Mouse (Mus musculus): ENCODE results near the gene Ldhd. TPM values are rescaled to one million over a fixed set of nuclear protein-coding genes. Genes with fewer than 3 reads are reported as not detected.
"Not testable (repeated sequence)": the region's sequence is repeated elsewhere in the genome, so short reads cannot be mapped to it uniquely, and the experiment has no call there.

The Ldhd gene
- total RNA-seq (2021) = 10 to 100 TPM; 32.4 to 34.9 TPM
- long read RNA-seq, experiment 1, transcript Ldhd-201 (11 exons, 2,273 nt) = major isoform, 15 of 30 reads
- long read RNA-seq, experiment 1, partial matches to known transcripts = 2 of 30 reads
- long read RNA-seq, experiment 1, other reads (novel, unspliced or antisense) = 12 of 30 reads
- long read RNA-seq, experiment 2, transcript Ldhd-201 (11 exons, 2,273 nt) = major isoform, 20 of 34 reads
- long read RNA-seq, experiment 2, partial matches to known transcripts = 2 of 34 reads
- long read RNA-seq, experiment 2, other reads (novel, unspliced or antisense) = 12 of 34 reads

DNA sequence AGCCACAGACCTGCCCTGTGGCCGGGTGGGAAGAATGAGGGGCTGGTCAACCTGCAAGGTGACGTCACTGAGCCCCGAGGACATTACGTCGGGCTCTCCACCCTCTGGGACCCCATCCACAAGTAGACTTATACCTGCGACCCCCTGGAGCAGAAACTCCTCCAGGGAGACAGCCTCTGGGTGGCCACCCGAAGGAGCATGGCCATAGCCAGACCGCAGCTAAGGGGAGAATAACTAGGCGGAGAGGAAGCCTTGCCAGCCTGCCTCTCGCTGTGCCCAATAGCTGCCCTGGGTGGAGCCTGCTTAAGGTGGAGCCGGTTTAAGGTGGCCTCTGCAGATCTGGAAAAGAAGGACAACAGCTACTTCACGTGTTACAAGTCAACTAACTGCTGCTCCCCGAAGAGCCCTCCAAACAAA, at the start of gene Ldhd:
Gene Ldhd, minus strand, starts transcription at position 270 of the 417 bp plus-strand sequence.
- intact Hi-C loops (cut with DNase I) = no loop called here
- DNase-seq = peak; percentile 45 to 56

DNA sequence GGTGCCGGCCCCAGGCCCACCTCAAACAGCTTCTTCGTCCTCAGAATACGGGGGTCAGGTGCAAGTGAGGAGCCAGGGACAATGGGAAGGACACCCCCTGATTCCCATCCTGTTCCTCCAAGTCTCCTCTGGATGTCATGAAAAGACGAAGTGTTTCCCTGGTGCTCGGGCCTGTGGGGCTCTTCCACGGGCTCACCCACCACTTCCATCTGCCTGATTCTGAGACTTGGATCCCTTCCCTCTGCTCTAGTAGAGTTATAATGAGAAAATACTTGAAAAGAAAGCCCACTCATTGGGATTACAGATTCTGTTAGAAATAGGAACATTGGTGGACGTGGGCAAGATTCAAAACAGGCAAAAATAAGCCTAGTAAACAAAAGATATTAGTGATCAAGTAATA, 48.7 kb upstream of the Ldhd start:
- intact Hi-C loops (cut with DNase I) = loop anchor here (2.0 kb wide), 1 partner anchor 146 kb away; no protein-coding TSS in a partner anchor

GRCm38 (mm10) chr8:111678111-111678510, 47.9 kb upstream of the Ldhd start:
- no peak for DNase-seq
- intact Hi-C loops (cut with DNase I) = loop anchor here (2.0 kb wide), 1 partner anchor 147 kb away; no protein-coding TSS in a partner anchor

More for the DNA sequence above, 48.7 kb upstream of the Ldhd start:
- no peak for DNase-seq

- intact Hi-C loops (cut with DNase I) = no loop called here
Observed at GRCm38 (mm10) chr8:111676237-111676636, 46.1 kb upstream of the Ldhd start.

GRCm38 (mm10) chr8:111666751-111667150, 36.6 kb upstream of the Ldhd start:
- no peak for DNase-seq
- intact Hi-C loops (cut with DNase I) = no loop called here

More at GRCm38 (mm10) chr8:111676237-111676636, 46.1 kb upstream of the Ldhd start:
- no peak for DNase-seq

DNA sequence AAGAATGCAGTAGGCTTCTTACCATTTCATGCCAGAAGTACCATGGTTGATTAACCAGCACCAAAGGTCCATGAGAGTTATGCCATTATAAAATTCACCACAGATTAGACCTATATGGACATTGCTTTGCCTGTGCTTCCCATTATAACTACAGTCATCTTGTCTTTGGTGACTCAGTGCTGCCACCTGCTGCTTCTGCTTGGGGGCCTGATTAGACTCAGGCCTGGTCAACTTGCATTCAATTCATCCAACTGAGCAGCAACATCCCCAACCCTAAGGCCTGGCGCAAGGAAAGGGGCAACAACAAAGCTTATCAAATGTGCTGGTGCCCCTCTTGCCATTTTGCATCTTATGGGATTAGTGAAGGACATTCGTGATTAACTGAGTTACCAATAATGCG, 32.3 kb upstream of the Ldhd start:
- DNase-seq = peak; percentile 72 to 77
- intact Hi-C loops (cut with DNase I) = loop anchor here (5.0 kb wide), 1 partner anchor 320 kb away; no protein-coding TSS in a partner anchor

DNA sequence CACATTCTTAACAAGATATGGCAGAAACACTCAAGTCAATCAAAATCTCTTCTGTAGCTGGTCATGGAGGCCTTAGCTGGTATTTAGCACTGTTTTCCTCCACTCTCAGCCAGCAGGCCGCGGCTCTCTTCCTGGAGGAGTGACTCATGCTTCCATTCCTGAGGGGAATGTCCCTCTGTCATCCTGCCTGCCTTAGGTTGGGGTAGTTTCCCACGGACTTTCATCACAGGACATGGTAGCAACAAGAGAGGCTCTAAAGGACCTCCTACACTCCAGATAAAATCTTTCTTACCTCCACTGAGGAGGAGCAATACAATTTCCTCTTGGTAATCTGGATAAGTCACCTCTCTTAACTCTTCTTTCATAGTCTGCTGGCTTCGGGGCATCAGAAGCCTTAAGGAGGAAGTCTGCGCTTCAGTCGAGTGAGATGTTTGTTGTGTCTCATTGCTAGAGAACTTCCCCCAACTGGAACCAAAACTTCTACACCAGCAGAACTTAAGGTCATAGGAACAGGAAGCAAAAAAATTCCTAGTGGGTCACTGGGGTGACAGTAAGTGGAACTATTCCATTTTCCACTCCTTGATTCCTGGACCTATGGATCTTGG, 28.7 kb upstream of the Ldhd start:
- DNase-seq = no peak
- intact Hi-C loops (cut with DNase I) = no loop called here

GRCm38 (mm10) chr8:111657312-111657854, 27.2 kb upstream of the Ldhd start:
- DNase-seq = no peak
- intact Hi-C loops (cut with DNase I) = no loop called here

DNA sequence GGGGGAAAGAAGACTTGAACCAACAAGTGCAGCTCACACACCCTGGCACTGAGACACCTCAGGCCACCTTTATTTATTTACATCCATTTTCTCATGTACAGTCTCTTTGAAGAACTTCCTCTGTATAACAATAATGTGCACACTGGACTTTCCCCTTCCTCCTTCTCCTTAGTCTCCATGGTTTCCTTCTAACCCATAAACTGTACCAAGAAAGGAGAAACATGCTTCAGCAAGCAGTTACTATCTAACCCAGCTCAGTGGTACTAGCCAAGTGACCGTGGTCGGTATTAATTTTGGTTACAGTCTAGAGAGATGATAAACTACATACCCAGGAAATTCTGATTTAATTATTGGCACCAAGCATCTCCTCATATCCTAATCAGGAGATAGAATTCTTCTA, 23.4 kb upstream of the Ldhd start:
- intact Hi-C loops (cut with DNase I) = no loop called here
- no peak for DNase-seq

- DNase-seq = no peak
- intact Hi-C loops (cut with DNase I) = no loop called here
Observed at GRCm38 (mm10) chr8:111650651-111651050, 20.5 kb upstream of the Ldhd start.

- no peak for DNase-seq
- intact Hi-C loops (cut with DNase I) = no loop called here
Observed at GRCm38 (mm10) chr8:111648834-111649233, 18.7 kb upstream of the Ldhd start.

- intact Hi-C loops (cut with DNase I) = no loop called here
- DNase-seq = no peak
Observed at GRCm38 (mm10) chr8:111645715-111646114, 15.5 kb upstream of the Ldhd start.

DNA sequence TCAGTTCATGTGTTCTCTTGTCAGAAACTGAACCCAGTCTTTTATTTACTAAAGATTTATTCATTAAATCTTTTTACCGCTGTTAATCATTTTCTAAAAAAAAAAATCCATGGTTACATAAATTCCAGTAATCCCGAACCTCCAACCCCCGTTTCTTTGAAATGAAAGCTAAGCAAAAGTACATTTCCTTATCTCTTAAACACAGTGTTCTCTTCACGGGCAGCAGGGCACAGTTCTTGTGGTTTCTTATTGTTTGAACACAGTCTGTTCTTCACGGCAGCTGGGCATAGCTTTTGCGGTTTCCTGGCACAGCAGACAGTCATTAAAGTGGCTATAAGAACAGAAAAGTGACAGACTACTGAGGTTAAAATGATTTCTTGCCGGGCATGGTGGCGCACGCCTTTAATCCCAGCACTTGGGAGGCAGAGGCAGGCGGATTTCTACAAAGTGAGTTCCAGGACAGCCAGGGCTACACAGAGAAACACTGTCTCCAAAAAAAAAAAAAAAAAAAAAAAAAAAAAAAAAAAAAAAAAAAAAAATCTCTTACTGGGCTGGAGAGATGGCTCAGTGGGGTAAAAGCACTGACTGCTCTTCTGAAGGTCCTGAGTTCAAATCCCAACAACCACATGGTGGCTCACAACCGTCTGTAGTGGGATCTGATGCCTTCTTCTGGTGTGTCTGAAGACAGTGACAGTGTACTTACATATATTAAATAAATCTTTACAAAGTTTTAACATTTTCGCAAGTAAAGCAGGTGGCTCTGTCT, 14.3 kb upstream of the Ldhd start:
- intact Hi-C loops (cut with DNase I); DNase-seq: not testable (repeated sequence)

GRCm38 (mm10) chr8:111643264-111644141, 13.3 kb upstream of the Ldhd start, which contains the start of gene Zfp1:
TSS of gene Zfp1 (plus strand) at chr8:111643401.
- intact Hi-C loops (cut with DNase I) = no loop called here
- peak; percentile 85 to 86 for DNase-seq

- DNase-seq = no peak
- intact Hi-C loops (cut with DNase I) = no loop called here
Observed at GRCm38 (mm10) chr8:111642939-111643263, 12.7 kb upstream of the Ldhd start.

- DNase-seq = no peak
Observed at GRCm38 (mm10) chr8:111642496-111642895, 12.3 kb upstream of the Ldhd start.

DNA sequence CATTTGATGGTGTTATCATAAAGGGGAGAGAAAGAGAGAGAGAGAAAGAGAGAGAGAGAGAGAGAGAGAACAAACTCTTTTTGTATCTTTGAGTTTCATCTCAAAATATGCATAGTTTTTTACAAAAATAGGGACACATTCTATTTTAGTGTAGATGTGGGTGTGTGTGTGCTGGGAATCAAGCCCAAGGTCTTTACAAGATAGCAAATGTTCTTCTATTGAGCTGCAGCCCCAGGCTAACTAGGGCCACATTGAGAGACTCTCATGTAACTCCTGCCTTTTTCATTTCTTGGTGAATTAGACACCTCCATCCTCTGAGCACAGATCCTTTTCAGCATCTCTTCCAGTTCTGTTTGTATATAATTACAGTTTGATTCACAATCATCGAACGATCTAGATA, 10.9 kb upstream of the Ldhd start:
- intact Hi-C loops (cut with DNase I) = no loop called here
- DNase-seq = no peak

More at GRCm38 (mm10) chr8:111642496-111642895, 12.3 kb upstream of the Ldhd start:
- intact Hi-C loops (cut with DNase I) = no loop called here

- intact Hi-C loops (cut with DNase I) = no loop called here
- no peak for DNase-seq
Observed at GRCm38 (mm10) chr8:111638086-111638485, 7.9 kb upstream of the Ldhd start.

- DNase-seq = no peak
- intact Hi-C loops (cut with DNase I) = no loop called here
Observed at GRCm38 (mm10) chr8:111632976-111633375, 2.8 kb upstream of the Ldhd start.

DNA sequence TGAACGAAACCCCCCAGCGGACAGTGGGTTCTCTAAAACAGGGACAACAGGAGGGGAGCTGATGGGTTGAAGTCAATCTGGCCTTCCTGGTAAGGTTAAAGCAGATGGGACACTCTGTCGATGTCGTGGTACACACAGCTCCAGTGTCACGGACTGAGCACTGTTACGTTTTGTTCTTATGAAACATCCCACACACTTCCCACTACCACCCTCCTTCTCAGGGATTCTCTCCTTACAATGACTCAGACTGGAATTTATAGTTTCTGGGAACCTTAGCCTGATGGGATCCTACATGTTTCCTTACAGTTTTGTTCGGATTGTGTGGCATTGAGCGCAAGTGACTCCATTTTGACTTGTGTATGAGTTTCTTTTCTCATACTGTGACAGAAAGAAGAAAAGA, 1.4 kb upstream of the Ldhd start:
- intact Hi-C loops (cut with DNase I) = no loop called here

More for the DNA sequence above, 1.4 kb upstream of the Ldhd start:
- no peak for DNase-seq
